28 mouse cellular contexts compared by ENCODE assay signal in the genomic region with DNA sequence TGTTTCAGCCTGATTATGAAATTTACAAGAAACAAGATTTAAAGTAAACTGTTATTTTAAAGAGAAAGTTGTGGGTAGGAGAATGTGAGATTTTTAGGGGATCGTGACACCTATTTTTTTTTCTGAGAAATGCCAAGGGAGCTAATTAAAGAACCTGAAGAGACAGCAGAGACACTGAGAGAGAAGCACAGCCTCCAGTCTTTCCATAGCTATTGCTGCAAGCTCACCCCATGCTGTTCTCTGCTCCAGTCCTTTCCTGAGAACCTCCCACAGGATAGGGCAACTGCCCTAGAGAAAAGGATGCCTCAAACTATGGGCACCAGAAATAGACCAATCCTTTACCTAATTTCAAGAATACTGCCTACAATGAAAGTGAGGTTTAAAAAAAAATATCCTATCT.
"Had no signal": no experiment of that assay in that cellular context is flagged by ENCODE, and none has a peak within 500 bp of the region (broad histone marks: within the 10 kb centered on the region; RNA-seq: fewer than 3 reads in every experiment).

No protein-coding gene starts in this region.

- H3K36me3 ChIP-seq: heart, embryonic 13.5 days; heart, embryonic 15.5 days; hindbrain, embryonic 13.5 days; hindbrain, embryonic 15.5 days; kidney, embryonic 15.5 days; limb, embryonic 10.5 days; limb, embryonic 12.5 days; liver, embryonic 13.5 days; liver, embryonic 15.5 days had no signal

- H3K27me3 ChIP-seq: heart, embryonic 13.5 days; heart, embryonic 15.5 days; hindbrain, embryonic 13.5 days; hindbrain, embryonic 15.5 days; kidney, embryonic 15.5 days; limb, embryonic 12.5 days; liver, embryonic 13.5 days; liver, embryonic 15.5 days had no signal

- ATAC-seq: forebrain, postnatal 0 days; hindbrain, postnatal 0 days; intestine, embryonic 16.5 days had no signal

- H3K9ac ChIP-seq: forebrain, postnatal 0 days; heart, embryonic 13.5 days; heart, embryonic 15.5 days; hindbrain, embryonic 13.5 days; hindbrain, embryonic 15.5 days; kidney, embryonic 15.5 days; limb, embryonic 12.5 days; liver, embryonic 13.5 days; liver, embryonic 15.5 days had no signal

- DNase-seq: forebrain, postnatal 0 days; gastrocnemius, postnatal 14 days; gastrocnemius, postnatal 36 days; heart, adult 11 months; heart, adult 2 months; heart, postnatal 14 days; heart, postnatal 36 days; kidney, adult 11 months; kidney, adult 2 months; kidney, adult 9 months; kidney, postnatal 14 days; kidney, postnatal 36 days; liver; liver, embryonic 13.5 days had no signal

- H3K4me3 ChIP-seq: heart, adult 2 months; heart, embryonic 13.5 days; heart, embryonic 15.5 days; hindbrain, embryonic 13.5 days; hindbrain, embryonic 15.5 days; kidney, embryonic 15.5 days; layer of hippocampus, adult 2 months; limb, embryonic 10.5 days; limb, embryonic 12.5 days; liver, embryonic 13.5 days; liver, embryonic 15.5 days had no signal

- H3K4me1 ChIP-seq: heart, embryonic 13.5 days; heart, embryonic 15.5 days; hindbrain, embryonic 13.5 days; hindbrain, embryonic 15.5 days; kidney, embryonic 15.5 days; limb, embryonic 10.5 days; limb, embryonic 12.5 days; liver, embryonic 13.5 days; liver, embryonic 15.5 days had no signal

- H3K9me3 ChIP-seq: heart, embryonic 13.5 days; heart, embryonic 15.5 days; hindbrain, embryonic 13.5 days; hindbrain, embryonic 15.5 days; kidney, embryonic 15.5 days; limb, embryonic 10.5 days; limb, embryonic 12.5 days; liver, embryonic 13.5 days; liver, embryonic 15.5 days had no signal

- H3K4me2 ChIP-seq: heart, embryonic 11.5 days; heart, embryonic 13.5 days; heart, embryonic 15.5 days; hindbrain, embryonic 13.5 days; hindbrain, embryonic 15.5 days; kidney, embryonic 15.5 days; limb, embryonic 12.5 days; liver, embryonic 11.5 days; liver, embryonic 13.5 days; liver, embryonic 15.5 days had no signal

- H3K27ac ChIP-seq: heart, adult 2 months; heart, embryonic 13.5 days; heart, embryonic 15.5 days; hindbrain, embryonic 13.5 days; hindbrain, embryonic 15.5 days; hindbrain, postnatal 0 days; kidney, embryonic 15.5 days; kidney, postnatal 0 days; layer of hippocampus, adult 2 months; limb, embryonic 10.5 days; limb, embryonic 12.5 days; liver, embryonic 13.5 days; liver, embryonic 15.5 days had no signal
